Mouse (Mus musculus): ENCODE data around the gene Dnah8. TPM values are rescaled to one million over a fixed set of nuclear protein-coding genes. Genes with fewer than 3 reads are reported as not detected.

Gene Dnah8
- total RNA-seq, 2 experiments from 2014 or later: 2.4 to 3.5 TPM

GRCm38 (mm10) chr17:30800261-30800985 is 176.3 kb downstream of the Dnah8 start:
- no peak for TF ChIP-seq CTCF (conservative IDR thresholded peaks at IDR 0.05)
- H3K27ac ChIP-seq: no peak overlapping the region
- DNase-seq (ENCODE audit: low spot score in 2 of 2): no peak
- H3K4me3 ChIP-seq: no peak overlapping the region

DNA sequence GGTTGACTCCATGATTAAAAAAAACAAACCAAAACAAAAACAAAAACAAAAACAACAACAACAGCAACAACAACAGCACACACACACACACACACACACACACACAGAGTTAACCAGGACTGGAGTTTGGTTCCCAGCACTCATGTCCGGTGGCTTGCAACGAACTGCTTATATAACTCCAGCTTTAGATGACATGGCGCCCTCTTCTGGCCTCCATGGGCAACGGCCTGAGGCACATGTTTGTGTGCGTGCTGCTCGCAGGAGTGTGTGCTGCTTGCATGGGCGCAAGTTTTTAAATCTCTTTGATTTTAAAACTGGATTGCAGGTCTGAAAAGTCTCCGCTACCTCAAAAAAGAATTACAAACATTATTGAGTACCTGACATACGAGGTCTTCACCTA is 179.5 kb downstream of the Dnah8 start:
- Histone ChIP-seq H3K4me3 (no peak overlapping the region), H3K27ac (no peak overlapping the region)
- no peak for DNase-seq (ENCODE audit: low spot score in 2 of 2)
- TF ChIP-seq CTCF (conservative IDR thresholded peaks at IDR 0.05): peak; percentile 51

DNA sequence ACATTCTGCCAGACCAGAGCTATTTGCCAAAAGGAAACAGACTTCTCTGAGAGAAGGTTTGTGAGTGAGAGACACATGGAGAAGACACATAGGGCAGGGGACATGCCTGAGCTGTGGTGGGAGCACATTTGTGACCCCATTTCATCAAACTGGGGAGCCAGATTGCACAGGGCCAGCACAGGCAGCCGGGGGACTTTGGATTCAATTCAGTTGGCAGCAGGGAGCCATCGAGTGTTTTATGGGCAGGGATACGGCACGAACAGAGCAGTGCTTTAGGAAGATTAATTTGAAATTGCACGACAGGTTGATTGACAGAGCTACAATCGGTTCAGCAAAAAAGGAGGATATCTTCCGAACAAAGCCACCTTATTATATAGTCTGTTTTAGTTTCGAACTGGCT is 180.8 kb downstream of the Dnah8 start:
- no peak for TF ChIP-seq CTCF (conservative IDR thresholded peaks at IDR 0.05)
- Histone ChIP-seq H3K4me3 (no peak overlapping the region), H3K27ac (peak overlapping the region; percentile 49)
- DNase-seq (ENCODE audit: low spot score in 2 of 2): peak in 1 of 2 experiments; percentile 43

- DNase-seq (ENCODE audit: low spot score in 2 of 2): no peak
- TF ChIP-seq CTCF (conservative IDR thresholded peaks at IDR 0.05): no peak
- Histone ChIP-seq H3K27ac (peak overlapping the region; percentile 49), H3K4me3 (no peak overlapping the region)
Measured at GRCm38 (mm10) chr17:30805511-30806059, 181.4 kb downstream of the Dnah8 start.

DNA sequence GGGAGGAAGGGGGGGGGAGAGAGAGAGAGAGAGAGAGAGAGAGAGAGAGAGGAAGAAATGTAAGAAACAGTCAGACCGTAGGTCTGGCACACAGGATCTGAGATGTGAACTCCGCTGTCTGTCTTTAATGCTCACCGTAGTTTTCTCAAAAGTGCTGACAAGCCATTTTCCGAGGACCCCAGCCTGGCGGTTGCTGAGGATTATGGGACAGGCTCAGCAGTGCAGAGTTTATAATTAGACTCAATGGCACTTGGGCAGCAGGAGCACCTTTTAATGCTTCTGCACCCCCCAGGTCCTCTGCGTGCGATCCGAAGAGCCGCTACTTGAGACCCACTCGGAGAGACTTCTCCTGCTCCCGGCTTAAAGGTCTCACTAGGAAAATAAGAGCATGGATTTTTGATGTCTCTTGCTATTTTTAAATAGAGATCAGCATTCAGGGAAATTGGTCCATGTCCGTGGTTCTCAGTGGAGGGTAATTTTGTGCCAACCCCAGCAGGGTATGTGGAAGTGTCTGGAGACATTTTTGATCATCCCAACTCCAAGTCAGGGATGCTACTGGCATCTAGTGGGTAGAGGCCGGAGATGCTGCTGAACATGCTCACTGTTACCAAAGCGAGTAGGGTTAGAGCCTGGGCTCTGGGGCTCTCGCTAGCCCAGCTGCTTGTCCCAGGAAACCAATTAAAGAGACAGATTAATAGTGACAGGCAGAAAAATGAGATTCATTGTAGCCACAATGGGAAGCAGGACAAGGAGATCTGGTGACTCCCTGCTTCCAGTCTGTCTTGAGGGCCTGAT is 184.9 kb downstream of the Dnah8 start:
- H3K4me3 ChIP-seq: no peak overlapping the region
- peak in 1 of 2 experiments; percentile 50 for DNase-seq (ENCODE audit: low spot score in 2 of 2)
- peak; percentile 80 for TF ChIP-seq CTCF (conservative IDR thresholded peaks at IDR 0.05)
- H3K27ac ChIP-seq: 0 out of 2 replicates have a peak overlapping the region, but pooled peaks have one; percentile 8

DNA sequence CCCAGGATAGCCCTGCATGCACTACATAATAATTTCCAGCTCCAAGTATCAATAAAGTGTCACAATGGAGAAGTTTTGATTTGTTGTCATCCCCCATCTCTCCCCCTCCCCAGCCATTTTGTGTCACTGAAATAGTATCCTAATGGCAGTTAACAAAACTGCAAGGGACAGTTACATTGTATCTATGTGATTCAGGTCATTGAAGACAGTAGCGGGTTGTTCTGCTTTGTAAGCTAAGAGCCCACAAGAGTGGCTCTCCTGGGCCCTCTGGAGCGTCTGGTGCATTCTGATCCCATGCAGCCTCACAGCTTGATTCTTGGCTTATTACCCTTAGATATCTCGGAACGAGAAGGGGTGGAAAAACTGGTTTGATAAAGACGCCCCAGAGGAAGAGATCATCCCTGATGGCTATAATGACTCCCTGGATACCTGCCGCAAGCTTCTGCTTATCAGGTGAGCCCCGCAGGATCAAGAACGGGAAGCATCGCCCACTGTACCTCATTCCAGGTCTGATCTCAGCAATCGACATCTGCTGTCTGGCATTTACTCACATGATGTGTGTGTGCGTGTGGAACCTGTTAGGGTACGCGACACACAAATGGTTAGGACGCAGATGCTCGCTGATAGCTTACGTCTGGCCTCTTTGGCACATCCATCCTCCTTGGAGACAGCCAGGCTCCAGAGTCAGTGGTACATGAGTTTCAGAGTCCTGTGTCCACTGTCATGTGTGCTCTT is 185.9 kb downstream of the Dnah8 start:
- no peak for TF ChIP-seq CTCF (conservative IDR thresholded peaks at IDR 0.05)
- Histone ChIP-seq H3K4me3 (no peak overlapping the region), H3K27ac (peak overlapping the region; percentile 8; the same call in 1 of the 2 replicates)
- no peak for DNase-seq (ENCODE audit: low spot score in 2 of 2)

- DNase-seq (ENCODE audit: low spot score in 2 of 2): no peak
- no peak overlapping the region for H3K27ac ChIP-seq
- peak; percentile 61 for TF ChIP-seq CTCF (conservative IDR thresholded peaks at IDR 0.05)
- H3K4me3 ChIP-seq: no peak overlapping the region
Measured at GRCm38 (mm10) chr17:30818543-30818942, 194.4 kb downstream of the Dnah8 start.

GRCm38 (mm10) chr17:30819134-30819533 is 195.0 kb downstream of the Dnah8 start:
- no peak overlapping the region for H3K4me3 ChIP-seq
- no peak for DNase-seq (ENCODE audit: low spot score in 2 of 2)
- TF ChIP-seq CTCF (conservative IDR thresholded peaks at IDR 0.05): peak; percentile 39
- H3K27ac ChIP-seq: no peak overlapping the region

DNA sequence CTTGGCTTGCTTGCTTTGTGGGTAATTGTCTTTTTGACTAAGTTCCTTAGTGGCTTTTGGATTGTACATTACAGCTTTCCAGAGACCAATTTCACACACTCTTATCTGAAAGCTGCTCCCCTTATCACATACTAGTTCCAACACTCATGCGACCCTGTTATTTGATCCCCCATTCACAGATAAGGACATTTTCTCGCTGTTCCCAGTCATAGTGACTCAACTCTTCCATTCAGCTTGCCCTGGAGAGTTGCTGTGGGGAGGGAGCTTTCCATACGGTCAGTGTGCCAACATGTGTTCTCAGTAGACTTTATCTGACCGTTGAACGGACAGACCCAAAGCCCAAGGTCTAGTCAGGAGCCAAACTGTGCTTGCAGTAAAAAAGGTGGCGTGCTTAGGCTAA is 197.0 kb downstream of the Dnah8 start:
- no peak overlapping the region for H3K4me3 ChIP-seq
- TF ChIP-seq CTCF (conservative IDR thresholded peaks at IDR 0.05): no peak
- DNase-seq (ENCODE audit: low spot score in 2 of 2): no peak

GRCm38 (mm10) chr17:30824473-30824872 is 200.3 kb downstream of the Dnah8 start:
- DNase-seq (ENCODE audit: low spot score in 2 of 2): no peak
- H3K27ac ChIP-seq: no peak overlapping the region
- TF ChIP-seq CTCF (conservative IDR thresholded peaks at IDR 0.05): no peak
- no peak overlapping the region for H3K4me3 ChIP-seq

More for the DNA sequence above, 197.0 kb downstream of the Dnah8 start:
- no peak overlapping the region for H3K27ac ChIP-seq

- no peak for DNase-seq (ENCODE audit: low spot score in 2 of 2)
- H3K4me3 ChIP-seq: peak overlapping the region; percentile 8
- peak overlapping the region; percentile 21 for H3K27ac ChIP-seq
- no peak for TF ChIP-seq CTCF (conservative IDR thresholded peaks at IDR 0.05)
Measured at GRCm38 (mm10) chr17:30825731-30826304, 201.7 kb downstream of the Dnah8 start.

DNA sequence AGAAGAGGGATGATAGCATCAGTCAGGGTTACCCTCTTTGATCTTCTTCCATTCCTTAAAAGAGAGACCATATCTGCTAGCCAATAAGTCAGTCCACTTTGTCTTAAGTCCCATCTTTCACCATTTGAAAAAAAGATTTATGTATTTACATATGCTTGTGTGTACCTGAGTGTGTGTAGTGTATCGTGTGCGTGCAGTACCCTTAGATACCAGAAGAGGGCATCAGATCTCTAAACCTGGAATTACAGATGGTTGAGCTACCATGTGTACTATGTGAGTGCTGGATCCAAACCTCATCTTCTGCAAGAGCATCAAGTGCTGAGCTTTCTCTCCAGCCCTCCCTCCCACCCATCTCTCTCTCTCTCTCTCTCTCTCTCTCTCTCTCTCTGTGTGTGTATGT is 207.0 kb downstream of the Dnah8 start:
- Histone ChIP-seq H3K27ac (no peak overlapping the region), H3K4me3 (no peak overlapping the region)
- no peak for DNase-seq (ENCODE audit: low spot score in 2 of 2)
- TF ChIP-seq CTCF (conservative IDR thresholded peaks at IDR 0.05): peak; percentile 58

Data from layer of hippocampus, adult 2 months (tissue).